Mouse (Mus musculus): ENCODE results near the gene Gm10961. TPM values are rescaled to one million over a fixed set of nuclear protein-coding genes. Genes with fewer than 3 reads are reported as not detected.

Gene Gm10961
- polyA plus RNA-seq, 1 experiment from 2014 or later, result not detected

DNA sequence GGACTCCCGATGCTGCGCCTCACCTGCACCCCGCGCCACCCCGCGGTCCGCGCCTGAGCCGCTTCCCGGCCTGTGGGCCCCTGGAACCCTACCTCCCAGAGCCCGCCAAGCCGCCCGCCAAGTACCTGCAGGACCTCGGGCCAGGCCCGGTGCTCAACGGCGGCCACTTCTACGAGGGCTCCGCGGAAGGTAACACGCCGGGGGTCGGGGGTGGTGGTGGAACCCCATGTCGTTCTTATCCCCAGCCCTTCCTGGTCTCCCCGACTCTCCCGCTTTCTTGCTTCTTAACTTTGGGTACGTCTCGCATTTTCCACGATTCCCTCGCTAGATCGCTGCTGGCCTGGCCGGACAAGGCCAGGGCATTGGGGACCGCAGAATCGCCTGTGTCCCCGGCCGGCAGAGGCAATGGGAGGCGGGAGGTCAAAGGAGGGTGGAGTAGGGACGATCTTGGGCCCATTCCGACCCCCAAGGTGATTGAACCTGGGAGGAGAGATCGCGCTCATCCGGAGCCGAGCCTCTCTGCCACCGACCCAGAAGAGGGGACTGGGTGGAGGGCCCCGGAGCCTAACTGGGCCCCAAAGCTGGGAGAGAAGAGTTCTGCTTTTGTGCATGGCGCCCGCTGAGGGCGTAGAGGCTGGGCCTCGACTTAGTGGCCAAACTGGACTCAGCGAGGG lies 35.7 kb upstream of the Gm10961 start:
- Histone ChIP-seq H3K9me3 (ENCODE audit: control insufficient read depth, low read length) (no peaks in the 10 kb centered on the region), H3K36me3 (ENCODE audit: control insufficient read depth, insufficient read depth, low read length) (no peaks in the 10 kb centered on the region), H3K27ac (ENCODE audit: low read depth, low read length) (no peak overlapping the region), H3K27me3 (replicated peaks; ENCODE audit: control insufficient read depth, insufficient read depth, low read length) (peaks cover 90% of the 10 kb centered on the region), H3K9ac (ENCODE audit: low read depth, low read length) (no peak overlapping the region), H3K4me2 (peak overlapping the region; percentile 63), H3K4me3 (ENCODE audit: low read depth, low read length) (peak overlapping the region; percentile 39), H3K4me1 (replicated peaks; ENCODE audit: control insufficient read depth, insufficient read depth, low read length) (no peaks in the 10 kb centered on the region)
- DNase-seq (ENCODE audit: low spot score), result peak; percentile 64
- no peak for ATAC-seq (replicated peaks; ENCODE audit: low FRiP score)
- WGBS, result 3% methylated on average over 48 of the region's 50 CpGs

DNA sequence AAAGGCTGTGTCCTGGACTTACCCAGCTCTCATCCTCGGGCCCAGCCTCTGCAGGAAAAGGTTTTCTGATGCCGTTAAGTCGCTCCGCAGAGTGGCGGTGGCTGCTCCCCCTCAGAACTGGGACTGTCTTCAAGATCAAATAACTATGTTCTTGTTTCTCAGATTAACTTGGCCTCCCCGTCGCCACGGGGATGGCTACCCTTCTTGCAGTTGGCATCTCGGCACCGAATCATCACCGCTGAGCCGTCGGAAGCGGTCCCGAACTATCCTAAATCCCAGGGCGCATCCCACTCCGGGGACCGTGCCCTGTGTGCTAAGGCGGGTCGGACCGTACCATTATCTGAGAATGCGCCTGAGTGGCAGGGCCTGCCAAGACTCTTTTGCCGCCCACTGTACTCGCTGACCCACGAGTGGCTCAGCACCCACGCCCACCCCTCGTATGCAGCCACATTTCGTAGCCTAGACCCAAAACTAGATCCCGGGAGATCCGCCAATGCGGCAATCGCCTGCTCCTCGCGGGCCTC lies 35.1 kb upstream of the Gm10961 start:
- peak overlapping the region; percentile 39 for H3K4me3 ChIP-seq (ENCODE audit: low read depth, low read length)
- H3K36me3 ChIP-seq (ENCODE audit: control insufficient read depth, insufficient read depth, low read length), result no peaks in the 10 kb centered on the region
- H3K4me1 ChIP-seq (replicated peaks; ENCODE audit: control insufficient read depth, insufficient read depth, low read length), result no peaks in the 10 kb centered on the region
- H3K27me3 ChIP-seq (replicated peaks; ENCODE audit: control insufficient read depth, insufficient read depth, low read length), result peaks cover 92% of the 10 kb centered on the region
- H3K9ac ChIP-seq (ENCODE audit: low read depth, low read length), result no peak overlapping the region
- H3K27ac ChIP-seq (ENCODE audit: low read depth, low read length), result no peak overlapping the region
- DNase-seq (ENCODE audit: low spot score), result peak; percentile 59
- no peak for ATAC-seq (replicated peaks; ENCODE audit: low FRiP score)
- no peaks in the 10 kb centered on the region for H3K9me3 ChIP-seq (ENCODE audit: control insufficient read depth, low read length)
- WGBS, result 2% methylated on average over 34 of the region's 34 CpGs
- H3K4me2 ChIP-seq, result peak overlapping the region; percentile 63

DNA sequence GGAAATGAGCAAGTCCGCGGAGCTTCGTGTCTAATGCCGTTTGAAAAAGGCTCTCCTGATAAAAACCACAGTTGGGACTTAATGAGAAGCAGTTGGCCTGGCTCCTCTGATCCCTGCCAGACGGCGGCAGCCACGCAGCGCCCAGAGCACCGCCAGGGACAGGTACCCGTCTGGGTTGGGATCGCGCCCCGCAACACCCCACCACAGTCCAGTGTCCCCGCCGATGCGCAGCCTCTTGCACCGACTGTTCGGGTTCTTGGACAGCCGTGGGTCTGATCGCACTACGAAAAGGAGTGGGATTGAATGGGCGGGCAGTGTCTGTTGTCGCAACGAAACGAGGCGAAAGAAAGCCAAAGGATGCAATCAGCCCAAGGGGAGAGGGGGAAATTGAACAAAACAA lies 34.6 kb upstream of the Gm10961 start:
- Histone ChIP-seq H3K27ac (ENCODE audit: low read depth, low read length) (no peak overlapping the region), H3K4me2 (peak overlapping the region; percentile 21), H3K9me3 (ENCODE audit: control insufficient read depth, low read length) (no peaks in the 10 kb centered on the region), H3K27me3 (replicated peaks; ENCODE audit: control insufficient read depth, insufficient read depth, low read length) (peaks cover 96% of the 10 kb centered on the region), H3K4me3 (ENCODE audit: low read depth, low read length) (peak overlapping the region; percentile 26; the same call in 1 of the 2 replicates), H3K4me1 (replicated peaks; ENCODE audit: control insufficient read depth, insufficient read depth, low read length) (no peaks in the 10 kb centered on the region), H3K36me3 (ENCODE audit: control insufficient read depth, insufficient read depth, low read length) (no peaks in the 10 kb centered on the region), H3K9ac (ENCODE audit: low read depth, low read length) (no peak overlapping the region)
- ATAC-seq (replicated peaks; ENCODE audit: low FRiP score) (no peak), DNase-seq (ENCODE audit: low spot score) (peak; percentile 63)
- 2% methylated on average over 26 of the region's 26 CpGs for WGBS

DNA sequence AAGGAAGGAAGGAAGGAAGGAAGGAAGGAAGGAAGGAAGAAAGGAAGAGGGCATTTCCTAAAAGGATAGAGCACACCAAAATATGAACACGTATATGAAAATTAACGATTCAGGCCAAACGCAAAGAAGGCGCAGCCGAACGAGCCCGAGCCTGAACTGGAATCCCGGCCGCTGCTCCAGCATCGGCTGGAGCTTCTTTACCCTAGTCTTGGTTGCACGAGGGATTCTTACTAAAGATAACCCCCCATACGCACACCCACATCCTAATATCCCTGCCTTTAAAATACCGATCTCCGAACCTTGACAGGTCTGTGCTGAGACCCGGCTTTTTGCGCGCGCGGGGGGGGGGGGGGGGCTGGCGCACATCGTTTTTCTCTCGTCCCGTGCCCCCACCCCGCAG lies 34.0 kb upstream of the Gm10961 start:
- peaks cover 96% of the 10 kb centered on the region for H3K27me3 ChIP-seq (replicated peaks; ENCODE audit: control insufficient read depth, insufficient read depth, low read length)
- H3K4me2 ChIP-seq, result no peak overlapping the region
- H3K9me3 ChIP-seq (ENCODE audit: control insufficient read depth, low read length), result no peaks in the 10 kb centered on the region
- no peak overlapping the region for H3K27ac ChIP-seq (ENCODE audit: low read depth, low read length)
- H3K9ac ChIP-seq (ENCODE audit: low read depth, low read length), result no peak overlapping the region
- DNase-seq (ENCODE audit: low spot score) (no peak), ATAC-seq (replicated peaks; ENCODE audit: low FRiP score) (no peak)
- no peak overlapping the region for H3K4me3 ChIP-seq (ENCODE audit: low read depth, low read length)
- H3K36me3 ChIP-seq (ENCODE audit: control insufficient read depth, insufficient read depth, low read length), result no peaks in the 10 kb centered on the region
- 3% methylated on average over 23 of the region's 24 CpGs for WGBS
- no peaks in the 10 kb centered on the region for H3K4me1 ChIP-seq (replicated peaks; ENCODE audit: control insufficient read depth, insufficient read depth, low read length)

DNA sequence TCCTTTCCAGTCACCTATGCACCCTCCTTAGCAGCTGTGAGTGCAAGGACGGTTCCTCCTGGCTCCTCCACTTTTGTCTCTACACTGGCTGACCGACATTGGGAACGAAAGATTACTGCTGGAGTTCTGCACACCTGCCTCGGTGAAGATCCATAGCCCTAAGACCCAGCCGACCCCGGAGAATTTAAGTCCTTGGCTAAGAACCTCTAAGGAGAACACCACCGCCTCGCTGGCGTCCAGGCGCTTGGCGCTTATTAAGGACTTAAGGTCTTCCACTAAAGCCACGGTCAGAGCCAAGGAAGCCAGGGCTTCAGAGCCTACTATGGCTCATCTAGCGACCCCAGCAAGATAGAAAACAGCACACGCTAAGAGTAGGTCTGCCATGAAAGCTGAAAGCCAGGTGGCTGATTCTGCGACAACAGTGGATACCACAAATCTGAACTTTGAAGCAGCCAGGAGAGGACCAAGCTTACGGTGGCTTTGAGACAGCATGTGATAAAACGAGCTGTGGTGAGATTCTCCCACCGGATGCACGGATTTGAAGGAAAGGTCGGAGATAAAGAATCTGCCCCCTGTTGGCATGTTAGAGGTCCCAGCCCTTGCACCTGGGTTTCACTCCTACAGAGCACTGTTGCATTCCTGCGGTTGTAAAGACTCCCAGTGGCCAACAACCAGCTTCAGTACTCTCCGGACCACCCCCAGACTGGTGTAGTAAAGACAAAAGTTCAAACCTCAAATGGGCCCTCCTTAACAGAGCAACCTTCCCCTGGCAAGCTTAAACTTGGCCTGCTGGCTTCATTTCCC lies 33.3 kb upstream of the Gm10961 start:
- Histone ChIP-seq H3K9ac (ENCODE audit: low read depth, low read length) (no peak overlapping the region), H3K4me1 (replicated peaks; ENCODE audit: control insufficient read depth, insufficient read depth, low read length) (no peaks in the 10 kb centered on the region), H3K36me3 (ENCODE audit: control insufficient read depth, insufficient read depth, low read length) (no peaks in the 10 kb centered on the region), H3K9me3 (ENCODE audit: control insufficient read depth, low read length) (no peaks in the 10 kb centered on the region), H3K27me3 (replicated peaks; ENCODE audit: control insufficient read depth, insufficient read depth, low read length) (peaks cover 90% of the 10 kb centered on the region), H3K4me3 (ENCODE audit: low read depth, low read length) (no peak overlapping the region), H3K4me2 (no peak overlapping the region), H3K27ac (ENCODE audit: low read depth, low read length) (no peak overlapping the region)
- ATAC-seq (replicated peaks; ENCODE audit: low FRiP score) (no peak), DNase-seq (ENCODE audit: low spot score) (no peak)
- 6% methylated on average over 22 of the region's 22 CpGs for WGBS

DNA sequence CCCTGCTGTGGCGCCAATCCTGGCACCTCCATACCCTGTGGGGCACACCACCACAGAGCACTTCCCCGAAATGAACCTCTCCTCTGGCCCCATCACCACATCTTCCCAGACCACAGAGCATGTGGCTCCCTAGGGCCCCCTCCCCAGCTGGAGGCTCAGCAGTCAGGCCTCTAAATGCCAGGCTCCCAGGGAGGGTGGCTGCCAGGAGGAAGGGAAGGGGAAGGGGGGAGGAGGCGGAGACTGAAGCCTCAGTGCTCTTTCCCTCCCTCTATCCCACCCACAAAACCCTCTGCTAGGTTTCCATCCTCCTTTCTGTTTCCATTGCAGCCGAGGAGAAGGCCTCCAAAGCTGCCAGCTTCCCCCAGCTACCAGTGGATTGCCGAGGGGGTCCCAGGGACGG lies 31.0 kb upstream of the Gm10961 start:
- Histone ChIP-seq H3K27ac (ENCODE audit: low read depth, low read length) (no peak overlapping the region), H3K9me3 (ENCODE audit: control insufficient read depth, low read length) (no peaks in the 10 kb centered on the region), H3K4me3 (ENCODE audit: low read depth, low read length) (no peak overlapping the region), H3K9ac (ENCODE audit: low read depth, low read length) (no peak overlapping the region), H3K36me3 (ENCODE audit: control insufficient read depth, insufficient read depth, low read length) (no peaks in the 10 kb centered on the region), H3K27me3 (replicated peaks; ENCODE audit: control insufficient read depth, insufficient read depth, low read length) (peaks cover 70% of the 10 kb centered on the region), H3K4me1 (replicated peaks; ENCODE audit: control insufficient read depth, insufficient read depth, low read length) (no peaks in the 10 kb centered on the region), H3K4me2 (no peak overlapping the region)
- DNase-seq (ENCODE audit: low spot score) (no peak), ATAC-seq (replicated peaks; ENCODE audit: low FRiP score) (no peak; the same call in 1 of the 2 replicates)
- 37% methylated on average over 6 of the region's 6 CpGs for WGBS

DNA sequence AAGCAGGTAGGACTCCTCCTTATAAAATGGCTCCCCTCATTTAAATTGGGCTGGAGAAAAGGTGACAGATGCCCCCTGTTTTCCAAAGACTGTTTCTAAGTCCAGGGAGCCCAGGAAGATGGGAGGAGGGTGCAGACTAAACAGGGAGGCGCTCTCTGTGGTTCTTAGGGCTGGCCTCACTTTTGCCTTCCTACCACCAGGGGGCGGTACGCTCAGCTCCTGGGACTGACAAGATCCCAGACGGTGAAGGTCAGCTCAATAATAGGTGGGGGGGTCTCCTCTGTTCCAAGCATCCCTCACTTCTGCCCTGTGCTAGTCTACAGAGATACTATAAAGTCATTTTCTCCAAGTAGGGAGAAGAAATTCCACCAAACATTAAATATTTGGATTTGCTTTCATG lies 25.8 kb upstream of the Gm10961 start:
- no peak overlapping the region for H3K9ac ChIP-seq (ENCODE audit: low read depth, low read length)
- H3K9me3 ChIP-seq (ENCODE audit: control insufficient read depth, low read length), result no peaks in the 10 kb centered on the region
- ATAC-seq (replicated peaks; ENCODE audit: low FRiP score) (0 out of 2 replicates have a peak, but pooled peaks have one; percentile 29), DNase-seq (ENCODE audit: low spot score) (no peak)
- no peaks in the 10 kb centered on the region for H3K36me3 ChIP-seq (ENCODE audit: control insufficient read depth, insufficient read depth, low read length)
- H3K4me2 ChIP-seq, result no peak overlapping the region
- H3K4me3 ChIP-seq (ENCODE audit: low read depth, low read length), result no peak overlapping the region
- H3K27me3 ChIP-seq (replicated peaks; ENCODE audit: control insufficient read depth, insufficient read depth, low read length), result peaks cover 18% of the 10 kb centered on the region
- H3K27ac ChIP-seq (ENCODE audit: low read depth, low read length), result no peak overlapping the region
- H3K4me1 ChIP-seq (replicated peaks; ENCODE audit: control insufficient read depth, insufficient read depth, low read length), result peaks cover 19% of the 10 kb centered on the region
- WGBS, result 10% methylated on average over 4 of the region's 4 CpGs

DNA sequence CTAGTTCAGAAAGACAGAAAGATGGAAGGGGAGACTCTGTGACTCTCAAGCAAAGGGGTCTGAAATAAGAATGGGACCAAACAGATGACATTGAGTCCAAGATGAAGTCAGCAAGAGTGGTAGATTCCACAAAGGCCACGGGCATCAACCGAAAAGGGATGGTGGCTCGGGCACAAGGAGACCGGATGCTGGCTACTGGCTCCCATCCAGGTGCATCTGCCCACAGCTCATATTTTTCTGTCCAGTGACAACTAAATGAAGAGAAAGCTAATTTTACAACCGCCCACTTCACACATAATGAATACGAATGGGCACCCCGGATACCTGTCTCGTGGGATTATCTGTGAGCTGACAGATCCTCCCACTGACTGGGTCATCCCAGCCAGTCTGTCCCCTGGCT lies 23.9 kb upstream of the Gm10961 start:
- 73% methylated on average over 8 of the region's 8 CpGs for WGBS
- peaks cover 4% of the 10 kb centered on the region for H3K27me3 ChIP-seq (replicated peaks; ENCODE audit: control insufficient read depth, insufficient read depth, low read length)

More for the DNA sequence above, 23.9 kb upstream of the Gm10961 start:
- Histone ChIP-seq H3K4me3 (ENCODE audit: low read depth, low read length) (no peak overlapping the region), H3K9me3 (ENCODE audit: control insufficient read depth, low read length) (no peaks in the 10 kb centered on the region), H3K4me2 (no peak overlapping the region), H3K36me3 (ENCODE audit: control insufficient read depth, insufficient read depth, low read length) (0 out of 2 replicates have a peak, but pooled peaks cover under 1% of the 10 kb centered on the region), H3K4me1 (replicated peaks; ENCODE audit: control insufficient read depth, insufficient read depth, low read length) (peaks cover 19% of the 10 kb centered on the region), H3K27ac (ENCODE audit: low read depth, low read length) (no peak overlapping the region), H3K9ac (ENCODE audit: low read depth, low read length) (no peak overlapping the region)
- no peak for ATAC-seq (replicated peaks; ENCODE audit: low FRiP score)
- DNase-seq (ENCODE audit: low spot score), result no peak
